Mouse (Mus musculus) thymus, postnatal 14 days (tissue): ENCODE measurements around the gene 1700018F24Rik.
A peak's percentile ranks its signal among the peaks of the same experiment; 100 is the strongest.
"Not testable (repeated sequence)": the region's sequence is repeated elsewhere in the genome, so short reads cannot be mapped to it uniquely, and the experiment has no call there.

ENCODE experiments used
- DNase-seq: peaks from one replicate; pipeline ENCODE4 v3.0.0; 2021

The 1700018F24Rik gene

DNA sequence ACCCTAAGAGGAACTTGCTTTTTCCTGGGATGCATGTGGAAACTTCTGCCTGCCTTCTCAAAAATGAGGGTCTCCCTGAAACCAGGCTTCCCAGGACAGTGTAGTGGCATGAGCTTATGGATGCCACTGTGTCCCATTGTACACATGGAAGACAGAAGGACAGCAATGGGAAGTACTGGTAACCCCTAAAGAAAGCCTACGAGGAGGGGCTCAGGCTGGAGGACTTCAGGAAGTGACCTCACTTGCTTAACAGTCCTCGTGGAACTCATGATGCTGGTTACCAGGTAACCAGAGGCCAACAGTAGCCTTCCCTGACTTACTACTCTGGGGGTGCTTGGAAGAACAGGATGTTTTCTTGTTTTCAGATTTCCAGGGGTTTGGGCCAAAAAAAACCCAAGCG lies at the start of gene 1700018F24Rik:
TSS of gene 1700018F24Rik (plus strand) at position 301 of the 400 bp plus-strand sequence.
- not testable (repeated sequence) for DNase-seq

DNA sequence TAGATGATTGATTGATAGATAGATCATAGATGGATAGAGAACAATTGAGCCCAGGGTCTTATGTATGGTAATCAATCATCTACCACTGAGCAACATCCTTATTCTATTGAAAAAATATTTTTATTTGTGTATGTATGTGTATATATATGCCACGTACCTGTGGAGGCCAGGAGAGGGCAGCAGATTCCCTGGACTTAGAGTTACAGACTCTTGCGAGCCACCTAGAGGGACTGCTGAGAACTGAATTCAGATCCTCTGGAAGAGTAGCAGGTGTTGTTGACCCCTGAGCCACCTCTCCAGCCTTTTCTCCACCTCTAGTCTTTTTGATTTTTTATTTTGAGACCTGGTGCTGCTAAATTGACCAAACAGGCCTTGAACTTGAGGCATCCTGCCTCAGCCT lies 44.3 kb upstream of the 1700018F24Rik start:
- peak; percentile 23 for DNase-seq

DNA sequence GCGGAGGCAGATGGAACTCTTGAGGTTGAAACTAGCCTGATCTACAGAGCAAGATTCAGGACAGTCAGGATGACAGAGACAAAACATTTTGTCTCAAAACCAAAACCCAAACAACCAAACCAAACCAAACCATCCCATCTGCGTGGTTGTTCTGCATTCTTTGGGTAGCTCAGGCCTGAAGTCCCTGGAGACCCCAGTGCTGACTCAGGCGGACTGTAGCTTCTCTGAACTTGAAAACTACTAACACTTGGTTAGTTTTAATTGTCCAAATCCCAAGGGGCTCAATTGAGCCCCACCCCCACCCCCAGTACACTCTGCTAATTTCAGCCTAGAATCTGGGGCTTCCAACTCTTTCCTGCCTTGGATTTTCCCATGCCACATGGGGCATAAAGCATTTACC lies 39.4 kb upstream of the 1700018F24Rik start:
- DNase-seq: no peak

DNA sequence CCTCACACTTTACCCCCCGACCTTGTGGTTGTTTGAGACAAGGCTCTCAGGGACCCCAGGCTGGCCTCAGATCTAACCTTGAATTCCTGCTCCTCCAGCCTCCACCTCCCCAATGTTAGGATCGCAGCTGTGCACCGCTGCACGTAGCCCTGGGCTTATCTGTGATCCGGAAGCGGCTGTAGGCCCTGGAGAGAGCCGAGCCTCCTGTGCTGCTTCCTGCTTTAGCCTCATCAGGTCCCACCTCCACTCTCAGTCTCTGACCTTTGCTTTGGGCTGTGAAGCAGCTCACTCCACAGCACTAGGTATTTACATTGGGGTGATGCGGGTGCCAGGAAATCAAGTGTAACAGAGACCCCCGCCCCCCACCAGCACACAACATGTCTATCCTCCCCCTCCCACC lies 38.3 kb upstream of the 1700018F24Rik start:
- DNase-seq: no peak

DNA sequence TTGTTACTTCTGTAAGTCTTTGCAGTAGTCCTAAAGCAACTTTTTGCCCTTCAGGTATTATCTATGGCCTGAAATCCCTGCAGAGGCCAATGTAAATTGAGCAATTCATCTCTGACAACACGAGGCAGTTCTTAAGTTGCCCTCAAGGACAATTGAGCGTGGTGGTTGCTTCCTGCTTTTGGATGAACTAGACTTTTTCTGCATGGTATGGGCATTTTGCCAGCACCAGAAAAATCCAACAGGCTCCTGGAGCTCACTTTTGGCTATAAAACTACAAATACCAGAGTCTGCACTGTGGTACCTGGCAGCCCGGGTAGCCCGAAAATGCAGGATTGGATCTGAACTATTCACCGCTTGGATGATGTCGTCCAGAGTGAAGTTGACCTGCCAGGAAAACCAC lies 37.2 kb upstream of the 1700018F24Rik start:
- DNase-seq: no peak

DNA sequence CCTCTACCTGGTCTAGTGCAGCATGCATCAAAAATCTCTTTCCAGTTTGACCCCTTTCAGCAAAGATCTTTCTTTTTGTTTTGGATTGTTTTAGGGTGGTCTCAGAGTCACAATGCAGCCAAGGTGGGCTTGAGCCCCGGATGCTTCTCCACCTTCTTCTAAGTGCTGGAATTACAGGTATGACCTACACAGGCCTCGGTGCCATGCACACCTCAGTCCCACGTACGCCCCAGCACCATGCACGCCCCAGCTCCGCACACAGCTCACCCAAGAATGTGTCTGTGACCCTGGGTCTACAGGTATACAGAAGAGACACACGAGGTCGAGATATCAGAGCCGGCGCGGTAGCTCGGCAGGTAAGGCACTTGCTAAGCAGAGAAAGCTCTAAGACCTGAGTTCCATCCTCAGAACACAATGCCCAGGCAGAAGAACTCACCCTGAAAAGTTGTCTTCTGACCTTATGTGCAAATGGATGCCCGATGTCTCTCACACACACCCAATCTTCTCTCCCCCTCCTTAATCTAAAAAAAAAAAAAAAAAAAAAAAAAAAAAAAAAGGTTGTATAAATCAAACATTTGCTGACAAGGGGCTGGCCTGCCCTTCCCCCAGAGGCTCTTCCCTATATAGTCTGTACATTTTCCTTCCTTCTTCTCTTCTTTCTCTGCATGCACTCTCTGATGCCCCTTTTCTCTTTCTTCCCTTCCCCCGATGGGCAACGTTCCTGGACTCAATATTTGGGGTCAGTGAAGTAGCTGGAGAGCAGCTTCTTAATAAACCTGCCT lies 33.7 kb upstream of the 1700018F24Rik start:
- no peak for DNase-seq

DNA sequence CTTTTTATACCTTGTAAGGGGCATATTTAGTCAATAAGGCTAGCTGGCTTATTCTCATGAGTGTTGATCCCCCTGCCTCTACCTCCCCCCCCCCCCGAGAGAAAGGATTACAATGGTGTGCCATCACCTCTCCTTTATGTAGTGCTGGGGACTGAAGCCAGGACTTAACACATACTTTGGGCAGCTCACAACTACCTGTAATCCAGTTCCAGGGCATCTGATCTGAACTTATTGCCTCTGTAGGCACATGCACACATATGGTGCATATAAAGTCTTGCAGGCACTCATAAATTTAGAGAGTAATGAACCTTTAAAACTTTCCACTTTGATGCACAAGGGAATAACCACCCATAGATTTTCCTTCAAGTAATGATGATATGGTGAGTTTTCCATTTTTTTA lies 28.5 kb upstream of the 1700018F24Rik start:
- no peak for DNase-seq

DNA sequence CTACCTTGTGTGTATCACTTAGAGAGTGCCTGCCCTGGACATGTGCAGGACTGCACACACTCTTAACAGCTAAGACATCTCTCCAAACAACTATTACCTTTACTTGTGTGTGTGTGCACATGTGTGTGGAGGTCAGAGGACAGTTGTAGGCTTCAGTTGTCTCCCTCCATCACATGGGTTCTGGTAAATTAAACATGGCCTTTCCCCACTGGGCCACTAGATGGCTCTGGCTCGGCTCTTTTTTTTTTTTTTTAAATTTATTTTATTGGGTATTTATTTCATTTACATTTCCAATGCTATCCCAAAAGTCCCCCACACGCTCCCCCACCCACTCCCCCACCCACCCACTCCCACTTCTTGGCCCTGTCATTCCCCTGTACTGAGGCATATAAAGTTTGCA lies 26.0 kb upstream of the 1700018F24Rik start:
- not testable (repeated sequence) for DNase-seq

DNA sequence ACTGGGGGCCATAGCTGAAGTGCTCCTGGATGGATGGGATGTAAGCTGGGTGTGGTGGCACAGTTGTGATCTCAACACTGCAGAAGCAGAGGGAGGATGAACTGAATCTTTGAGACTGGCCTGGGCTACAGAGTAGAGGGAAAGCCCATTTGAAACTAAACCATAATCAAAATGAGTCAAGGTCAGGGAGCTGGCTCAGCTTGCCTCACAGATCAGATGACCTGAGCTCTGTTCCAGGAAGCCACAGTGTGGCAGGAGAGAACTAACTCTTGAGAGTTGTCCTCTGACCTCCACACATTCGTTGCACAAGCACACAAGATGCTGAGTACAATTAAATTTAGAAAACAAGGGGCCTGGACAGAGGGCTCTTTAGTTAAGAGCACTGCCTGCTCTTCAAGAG lies 22.5 kb upstream of the 1700018F24Rik start:
- not testable (repeated sequence) for DNase-seq

DNA sequence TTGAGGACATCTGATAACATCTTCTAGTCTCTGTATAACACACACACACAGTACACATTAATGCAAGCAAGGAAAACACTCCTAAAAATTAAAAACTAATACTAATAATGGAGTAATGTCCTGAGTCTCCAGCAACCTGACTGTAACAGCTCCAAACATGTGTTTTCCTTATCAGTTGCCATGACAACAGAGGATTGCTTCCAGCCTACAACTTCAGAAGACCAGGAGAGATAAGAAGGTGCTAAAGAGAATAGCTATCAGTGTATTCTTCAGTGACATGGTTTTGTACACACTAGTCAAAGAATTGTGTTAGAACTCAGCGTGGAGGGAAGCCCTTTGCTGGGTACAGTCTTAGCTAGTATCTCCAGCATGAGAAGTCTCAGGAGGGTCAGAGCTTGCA lies 22.1 kb upstream of the 1700018F24Rik start:
- not testable (repeated sequence) for DNase-seq

DNA sequence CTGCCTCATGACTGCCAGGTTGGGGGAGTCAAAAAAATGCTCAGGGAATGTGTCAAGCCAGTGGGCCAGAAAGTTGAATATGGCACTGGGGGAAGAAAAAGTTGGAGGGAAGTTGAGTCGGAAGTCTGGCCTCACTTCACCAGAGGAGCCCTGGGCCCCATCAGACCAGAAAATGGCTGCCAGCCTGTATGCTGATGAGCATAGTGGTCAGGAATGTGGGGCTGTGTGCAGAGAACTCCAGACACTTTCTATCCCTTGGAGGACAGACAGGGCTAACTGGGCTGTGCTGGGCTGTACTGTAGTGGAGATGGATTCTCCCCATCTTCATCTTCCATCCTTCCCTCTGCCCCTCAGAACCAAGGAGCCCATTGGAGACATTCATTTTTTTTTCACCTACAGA lies 12.3 kb upstream of the 1700018F24Rik start:
- DNase-seq: not testable (repeated sequence)

DNA sequence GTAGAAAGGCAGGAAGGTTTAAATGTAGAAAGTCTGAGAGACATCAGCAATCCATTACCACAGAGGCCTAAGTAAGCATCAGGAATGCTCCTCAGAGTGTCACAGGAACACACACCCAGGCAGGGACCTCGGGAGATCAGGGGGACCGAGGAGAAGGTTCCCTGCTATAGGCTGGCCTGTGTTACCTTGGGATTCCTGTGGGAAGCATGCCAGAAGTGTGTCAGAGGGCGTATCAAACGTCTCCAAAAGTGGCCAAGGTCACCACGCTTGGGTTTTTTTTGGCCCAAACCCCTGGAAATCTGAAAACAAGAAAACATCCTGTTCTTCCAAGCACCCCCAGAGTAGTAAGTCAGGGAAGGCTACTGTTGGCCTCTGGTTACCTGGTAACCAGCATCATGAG lies 10.4 kb upstream of the 1700018F24Rik start, which contains the start of gene Gm4871:
TSS of gene Gm4871 (minus strand) at position 364 of the 400 bp plus-strand sequence.
- DNase-seq: not testable (repeated sequence)

DNA sequence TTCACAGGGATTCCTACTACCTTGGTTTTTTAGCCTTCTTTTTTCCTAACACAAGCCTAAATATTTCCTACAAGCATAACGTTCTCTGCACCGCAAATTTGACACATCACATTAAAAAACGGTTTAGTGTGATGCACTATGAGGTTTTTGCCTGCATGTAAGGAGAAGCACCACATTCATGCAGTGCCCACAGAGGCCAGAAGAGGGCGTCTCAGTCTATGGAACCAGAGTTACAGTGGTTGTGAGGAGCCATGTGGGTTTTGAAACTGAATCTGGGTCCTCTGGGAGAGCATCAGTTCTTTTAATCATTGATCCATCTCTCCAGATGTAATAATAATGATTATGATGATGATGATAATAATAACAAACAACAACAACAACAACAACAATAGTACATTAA lies 1.2 kb upstream of the 1700018F24Rik start:
- peak; percentile 15 for DNase-seq

DNA sequence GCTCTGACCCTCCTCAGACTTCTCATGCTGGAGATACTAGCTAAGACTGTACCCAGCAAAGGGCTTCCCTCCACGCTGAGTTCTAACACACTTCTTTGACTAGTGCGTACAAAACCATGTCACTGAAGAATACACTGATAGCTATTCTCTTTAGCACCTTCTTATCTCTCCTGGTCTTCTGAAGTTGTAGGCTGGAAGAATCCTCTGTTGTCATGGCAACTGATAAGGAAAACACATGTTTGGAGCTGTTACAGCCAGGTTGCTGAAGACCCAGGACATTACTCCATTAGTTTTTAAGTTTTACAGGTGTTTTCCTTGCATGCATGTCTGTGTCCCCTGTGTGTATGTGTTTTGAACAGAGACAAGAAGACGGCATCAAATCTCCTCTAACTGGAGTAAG lies 11.4 kb downstream of the 1700018F24Rik start:
- not testable (repeated sequence) for DNase-seq

DNA sequence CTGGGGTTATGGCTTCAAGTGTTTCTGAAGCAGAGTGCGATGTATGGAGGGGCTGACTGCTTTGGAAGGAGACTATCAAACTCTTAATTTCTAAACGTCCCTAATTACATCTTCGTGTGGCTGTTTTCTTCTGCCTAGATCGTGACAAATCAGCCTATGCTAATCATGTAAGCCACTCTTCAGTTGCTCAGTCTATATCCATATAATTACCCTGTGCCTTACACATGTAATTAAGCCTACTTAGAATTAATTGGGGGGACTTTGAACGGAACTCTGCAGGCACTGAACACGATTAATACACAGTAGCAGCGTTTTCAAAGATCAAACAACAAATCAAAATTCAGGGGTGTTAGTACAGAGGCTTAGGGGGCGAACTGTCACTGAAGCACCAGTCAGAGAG lies 15.1 kb downstream of the 1700018F24Rik start:
- no peak for DNase-seq

DNA sequence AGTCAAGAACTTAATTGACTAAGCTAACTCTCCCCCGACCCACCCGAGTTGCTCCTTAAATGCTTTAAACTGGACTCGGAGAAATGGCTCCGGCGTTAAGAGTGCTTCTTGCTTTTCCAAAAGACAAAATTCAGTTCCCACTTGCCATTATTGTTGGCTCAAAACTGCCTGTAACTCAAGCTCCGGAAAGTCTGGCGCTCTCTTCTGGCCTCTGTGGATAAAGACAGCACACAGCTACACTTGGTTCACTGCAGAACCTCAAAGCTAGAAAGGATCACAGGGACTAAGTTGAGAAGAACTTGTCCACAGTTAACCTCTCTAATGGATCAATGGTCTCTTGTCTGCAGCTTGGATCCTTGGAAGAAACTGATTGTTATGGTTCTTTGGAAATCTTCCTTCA lies 15.9 kb downstream of the 1700018F24Rik start:
- DNase-seq: no peak

DNA sequence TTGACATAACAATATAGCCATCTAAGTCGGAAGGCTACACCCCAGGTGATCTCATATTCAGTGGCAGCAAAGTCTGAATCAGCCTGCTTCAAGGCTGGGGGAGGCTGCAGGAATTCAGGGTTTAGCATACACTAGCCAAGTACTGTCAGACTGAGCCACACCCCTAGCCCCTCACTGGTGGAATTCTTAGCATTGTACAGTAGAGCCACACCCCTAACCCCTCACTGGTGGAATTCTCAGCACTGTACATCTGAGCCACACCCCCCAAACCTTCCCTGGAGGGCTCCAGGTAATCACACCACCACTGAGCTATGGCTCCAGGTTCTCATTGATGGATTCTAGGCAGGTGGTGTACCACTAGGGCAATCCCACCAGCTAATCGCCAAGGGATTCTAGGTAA lies 16.7 kb downstream of the 1700018F24Rik start:
- DNase-seq: no peak

DNA sequence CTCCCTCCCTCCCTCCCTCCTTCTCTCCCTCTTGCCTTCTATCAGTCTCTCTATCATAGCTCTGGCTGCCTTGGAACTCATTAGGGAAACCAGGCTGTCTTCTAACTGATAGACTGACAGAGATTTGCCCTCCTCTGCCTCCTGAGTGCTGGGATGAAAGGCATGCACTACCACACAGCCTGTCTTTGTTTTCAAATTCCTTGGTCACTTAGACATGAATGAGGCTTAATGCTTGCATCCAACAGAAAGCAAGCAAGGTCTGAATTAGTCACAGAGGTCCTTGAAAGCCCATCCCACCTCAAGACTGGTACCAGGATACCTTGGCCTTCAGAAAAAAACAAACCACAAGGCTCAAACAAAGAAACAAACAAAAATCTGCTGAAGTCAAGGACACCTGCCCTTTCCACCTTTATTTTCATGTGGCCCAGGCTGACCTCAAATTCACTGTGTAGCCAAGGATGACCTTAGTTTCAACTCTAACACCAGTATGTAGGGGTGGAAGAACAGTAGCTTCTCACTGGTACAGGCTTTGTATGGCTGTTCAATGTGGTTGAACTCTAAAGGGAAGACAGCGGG lies 22.1 kb downstream of the 1700018F24Rik start:
- no peak for DNase-seq

DNA sequence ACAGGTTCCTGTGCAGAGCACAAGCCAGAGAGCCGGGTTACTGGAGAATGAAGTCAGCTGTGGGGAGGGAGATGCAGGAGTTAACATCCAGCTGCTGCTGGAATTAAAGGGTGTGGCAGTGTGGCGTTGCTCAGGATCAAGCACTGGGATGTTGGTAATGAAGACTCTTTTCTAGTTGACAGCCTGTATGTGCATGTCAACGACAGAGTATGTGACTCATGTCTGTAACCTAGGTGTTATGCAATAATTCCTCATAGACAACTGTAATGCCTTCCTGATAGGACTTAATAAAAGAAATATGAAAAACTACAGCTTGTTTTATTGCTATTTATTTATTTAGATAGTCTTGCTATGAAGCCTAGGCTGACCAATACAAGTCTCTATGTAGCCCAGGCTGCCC lies 26.1 kb downstream of the 1700018F24Rik start:
- DNase-seq: no peak

DNA sequence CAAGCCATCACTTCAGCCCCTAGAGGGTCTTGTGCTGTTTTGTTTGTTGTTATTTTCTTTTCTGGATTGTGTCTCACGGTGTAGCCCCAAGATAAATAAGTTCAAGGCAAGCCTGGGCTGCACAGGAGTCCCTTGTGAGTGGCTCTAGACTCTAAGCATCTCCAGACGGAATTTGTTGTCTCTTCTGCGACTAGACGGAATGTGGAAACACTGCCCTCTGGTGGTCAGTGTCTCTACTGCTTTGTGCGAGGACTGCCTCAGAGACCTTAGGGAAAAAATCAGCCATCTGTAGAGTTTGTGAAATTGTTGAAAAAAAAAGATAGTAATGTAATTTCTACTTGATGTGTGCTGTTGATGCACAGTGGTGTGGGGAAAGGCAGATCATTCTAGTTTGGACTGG lies 26.9 kb downstream of the 1700018F24Rik start:
- DNase-seq: peak; percentile 72

DNA sequence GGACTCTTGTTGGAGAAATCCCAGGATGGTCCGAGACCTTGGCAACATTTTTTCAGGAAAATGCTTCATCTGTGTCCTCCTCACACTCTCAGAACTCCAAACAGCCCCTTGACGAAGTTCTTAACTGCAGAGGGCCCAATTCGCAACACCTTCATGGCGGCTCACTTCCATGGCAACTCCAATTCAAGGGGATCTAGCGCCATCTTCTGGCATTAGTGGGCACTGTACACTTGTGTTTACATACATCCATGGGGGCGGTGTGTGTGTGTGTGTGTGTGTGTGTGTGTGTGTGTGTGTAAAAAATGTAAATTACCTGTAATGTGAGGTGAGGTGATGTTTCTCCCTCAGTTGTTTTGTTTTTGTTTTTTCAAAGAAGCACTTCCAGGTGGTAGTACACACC lies 28.6 kb downstream of the 1700018F24Rik start:
- DNase-seq: no peak

DNA sequence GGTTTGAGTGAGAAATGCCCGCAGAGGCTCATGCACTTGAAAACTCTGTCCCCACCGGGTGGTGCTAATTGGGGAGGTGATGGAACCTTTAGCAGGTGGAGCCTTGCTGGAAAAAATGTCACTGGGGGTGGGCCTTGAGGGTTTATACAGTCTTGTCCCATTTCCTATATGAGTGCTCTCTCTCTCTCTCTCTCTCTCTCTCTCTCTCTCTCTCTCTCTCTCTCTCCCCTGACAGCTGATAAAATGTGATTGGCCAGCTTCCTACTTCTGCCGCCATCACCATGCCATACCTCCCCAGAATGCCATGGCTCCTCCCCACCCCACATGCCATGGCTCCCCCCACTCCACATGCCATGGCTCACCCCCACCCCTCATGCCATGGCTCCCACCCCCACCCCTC lies 32.3 kb downstream of the 1700018F24Rik start:
- DNase-seq: no peak

DNA sequence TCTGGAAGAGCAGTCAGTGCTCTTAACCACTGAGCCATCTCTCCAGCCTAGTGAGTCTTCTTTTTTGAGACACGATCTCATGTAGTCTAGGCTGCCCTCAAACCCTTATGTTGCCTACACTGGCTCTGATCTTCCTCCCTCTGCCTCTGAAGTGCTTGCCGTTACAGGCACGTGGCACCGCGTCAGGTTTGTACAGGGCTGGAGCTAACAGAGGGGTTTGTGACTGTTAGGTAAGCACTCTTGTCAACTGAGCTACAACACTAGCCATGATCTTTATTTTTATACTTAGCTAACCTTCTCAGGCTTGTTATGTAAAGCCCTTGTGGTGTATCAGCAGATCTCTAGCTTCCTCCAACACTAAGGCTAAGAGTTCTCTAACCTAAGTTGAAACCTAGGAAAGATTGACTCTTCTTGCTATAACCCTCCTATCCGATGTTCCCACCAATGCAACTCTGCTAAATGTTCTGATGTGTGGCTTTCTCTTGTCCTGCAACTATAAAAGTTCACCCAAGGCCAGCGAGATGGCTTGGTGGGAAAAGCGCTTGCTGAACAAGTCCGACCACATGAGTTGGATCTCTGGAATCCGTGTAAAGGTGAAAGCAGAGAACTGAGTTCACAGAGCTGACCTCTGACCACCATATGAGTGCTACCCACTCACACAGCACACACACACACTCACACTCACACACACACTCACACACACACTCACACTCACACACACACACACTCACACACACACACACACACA lies 39.2 kb downstream of the 1700018F24Rik start:
- no peak for DNase-seq

DNA sequence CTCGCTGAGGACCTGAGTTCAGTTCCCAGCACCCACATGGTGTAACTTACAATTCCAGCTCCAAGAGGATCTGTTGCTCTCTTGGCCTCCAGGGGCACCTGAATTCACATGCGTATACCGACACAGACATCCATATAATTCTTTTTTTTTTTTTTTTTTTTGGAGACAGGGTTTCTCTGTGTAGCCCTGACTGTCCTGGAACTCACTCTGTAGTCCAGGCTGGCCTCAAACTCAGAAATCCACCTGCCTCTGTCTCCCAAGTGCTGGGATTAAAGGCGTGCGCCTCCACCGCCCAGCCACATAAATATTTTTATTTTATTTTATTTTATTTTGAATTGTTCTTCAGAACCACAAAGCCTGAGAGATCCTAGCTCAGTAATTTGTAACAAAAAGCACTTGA lies 40.4 kb downstream of the 1700018F24Rik start:
- DNase-seq: not testable (repeated sequence)
